Mouse (Mus musculus) midbrain, embryonic 11.5 days (tissue): ENCODE measurements around the gene Spats1. TPM values are rescaled to one million over a fixed set of nuclear protein-coding genes. Genes with fewer than 3 reads are reported as not detected.
A peak's percentile ranks its signal among the peaks of the same experiment; 100 is the strongest.
"Not testable (repeated sequence)": the region's sequence is repeated elsewhere in the genome, so short reads cannot be mapped to it uniquely, and the experiment has no call there.

Experiments
- ATAC-seq: fragments of 200-750 bp; cut with Nextera tagmentation; 2 replicates; pipeline ENCODE4 v1.8.0; 2017; ENCODE audit warnings: moderate TSS enrichment, moderate library complexity; ENCODE audit not compliant: low FRiP score
- DNase-seq: peaks from one replicate; pipeline ENCODE4 v3.0.0; 2015; ENCODE audit warnings: low spot score; ENCODE audit errors: missing footprints
- H3K27ac ChIP-seq: fragments of 300-500 bp; sonication (generic); 2 replicates; pipeline ENCODE4 v1.5.1; 2014; ENCODE audit warnings: low read depth, low read length
- H3K27me3 ChIP-seq: fragments of 300-500 bp; sonication (generic); 2 replicates; pipeline ENCODE4 v1.6.1; 2014; ENCODE audit warnings: mild to moderate bottlenecking, low read length, moderate library complexity, mixed read lengths; ENCODE audit not compliant: control insufficient read depth, insufficient read depth
- H3K36me3 ChIP-seq: fragments of 300-500 bp; sonication (generic); 2 replicates; pipeline ENCODE4 v1.6.1; 2014; ENCODE audit warnings: mild to moderate bottlenecking, low read length, moderate library complexity, mixed read lengths; ENCODE audit not compliant: control insufficient read depth, insufficient read depth
- H3K4me1 ChIP-seq: fragments of 300-500 bp; sonication (generic); 2 replicates; pipeline ENCODE4 v1.6.1; 2014; ENCODE audit warnings: low read length; ENCODE audit not compliant: control insufficient read depth, insufficient read depth
- H3K4me2 ChIP-seq: fragments of 300-500 bp; sonication (generic); 2 replicates; pipeline ENCODE4 v1.6.1; 2014; ENCODE audit warnings: mild to moderate bottlenecking, moderate library complexity
- H3K4me3 ChIP-seq: fragments of 300-500 bp; sonication (generic); 2 replicates; pipeline ENCODE4 v1.5.1; 2014; ENCODE audit warnings: low read depth, low read length
- H3K9ac ChIP-seq: fragments of 300-500 bp; sonication (generic); 2 replicates; pipeline ENCODE4 v1.6.1; 2014; ENCODE audit warnings: low read length
- H3K9me3 ChIP-seq: fragments of 300-500 bp; sonication (generic); 2 replicates; pipeline ENCODE4 v1.6.1; 2016; ENCODE audit warnings: low read length; ENCODE audit not compliant: control insufficient read depth
- WGBS: fragments of 180-500 bp; shearing (Covaris S2); extraction: QIAGEN DNeasy Blood & Tissue Kit; methylation state at CpG from one replicate; pipeline ENCODE4 v1.1.7; 2014; 5-methylcytosine and 5-hydroxymethylcytosine counted together
- polyA plus RNA-seq: library from polyadenylated mRNA; unstranded; fragments of >200 nt; fragmentation: Nextera tagmentation; extraction: Ambion mirVana; gene quantifications from 2 replicates; pipeline ENCODE4 v1.2.1, GENCODE M21; 2014

Gene Spats1
- polyA plus RNA-seq, 1 experiment from 2014 or later, result 0.46 TPM

DNA sequence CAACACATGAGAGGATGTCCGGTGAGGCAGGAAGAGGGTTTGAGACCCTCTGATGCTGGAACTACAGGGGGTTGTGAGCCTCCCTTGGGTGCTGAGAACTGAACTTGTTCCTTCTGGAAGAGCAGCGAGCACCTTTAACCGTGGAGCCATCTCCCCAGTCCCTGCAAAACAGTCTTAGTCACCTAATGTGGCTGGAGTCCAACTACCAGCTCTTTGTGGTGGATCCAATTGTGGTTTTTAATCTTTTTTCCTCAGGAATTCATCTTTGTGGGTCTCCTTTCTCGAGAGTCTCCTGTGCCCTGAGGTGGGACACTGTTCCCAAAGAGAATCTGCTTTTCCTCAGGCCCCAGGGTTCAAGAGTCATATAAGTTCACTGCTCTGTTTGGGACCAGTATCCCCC lies 29.3 kb downstream of the Spats1 start:
- DNase-seq (no peak), ATAC-seq (no peak)
- H3K27ac ChIP-seq, result no peak overlapping the region
- no peaks in the 10 kb centered on the region for H3K27me3 ChIP-seq
- no peak overlapping the region for H3K4me3 ChIP-seq
- no peak overlapping the region for H3K9ac ChIP-seq
- WGBS, result 89% methylated on average over 4 of the region's 4 CpGs
- H3K4me2 ChIP-seq, result no peak overlapping the region
- no peaks in the 10 kb centered on the region for H3K4me1 ChIP-seq
- H3K36me3 ChIP-seq, result 0 out of 2 replicates have a peak, but pooled peaks cover 2% of the 10 kb centered on the region
- no peaks in the 10 kb centered on the region for H3K9me3 ChIP-seq

DNA sequence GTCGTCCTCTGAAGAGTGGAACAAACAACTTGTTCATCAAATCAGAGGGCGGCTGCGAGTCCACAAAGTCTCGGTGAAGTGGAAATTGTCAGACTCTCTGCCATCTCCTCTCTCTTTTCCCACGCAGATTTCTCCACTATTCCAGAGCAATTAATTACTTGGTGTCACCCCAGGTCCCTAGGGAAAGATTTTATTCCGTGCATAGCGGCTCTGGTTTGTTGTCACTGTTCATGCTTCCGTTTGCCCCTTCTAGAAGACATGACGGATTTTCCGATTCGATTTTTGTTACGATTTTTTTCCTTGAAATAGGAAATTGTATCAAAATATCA lies 41.0 kb downstream of the Spats1 start:
- Histone ChIP-seq H3K4me3 (peak overlapping the region; percentile 89), H3K4me1 (peaks cover 20% of the 10 kb centered on the region), H3K9ac (peak overlapping the region; percentile 87), H3K27me3 (no peaks in the 10 kb centered on the region), H3K27ac (no peak overlapping the region), H3K4me2 (peak overlapping the region; percentile 86), H3K36me3 (no peaks in the 10 kb centered on the region), H3K9me3 (no peaks in the 10 kb centered on the region)
- DNase-seq (no peak), ATAC-seq (no peak)
- 11% methylated on average over 12 of the region's 12 CpGs for WGBS

DNA sequence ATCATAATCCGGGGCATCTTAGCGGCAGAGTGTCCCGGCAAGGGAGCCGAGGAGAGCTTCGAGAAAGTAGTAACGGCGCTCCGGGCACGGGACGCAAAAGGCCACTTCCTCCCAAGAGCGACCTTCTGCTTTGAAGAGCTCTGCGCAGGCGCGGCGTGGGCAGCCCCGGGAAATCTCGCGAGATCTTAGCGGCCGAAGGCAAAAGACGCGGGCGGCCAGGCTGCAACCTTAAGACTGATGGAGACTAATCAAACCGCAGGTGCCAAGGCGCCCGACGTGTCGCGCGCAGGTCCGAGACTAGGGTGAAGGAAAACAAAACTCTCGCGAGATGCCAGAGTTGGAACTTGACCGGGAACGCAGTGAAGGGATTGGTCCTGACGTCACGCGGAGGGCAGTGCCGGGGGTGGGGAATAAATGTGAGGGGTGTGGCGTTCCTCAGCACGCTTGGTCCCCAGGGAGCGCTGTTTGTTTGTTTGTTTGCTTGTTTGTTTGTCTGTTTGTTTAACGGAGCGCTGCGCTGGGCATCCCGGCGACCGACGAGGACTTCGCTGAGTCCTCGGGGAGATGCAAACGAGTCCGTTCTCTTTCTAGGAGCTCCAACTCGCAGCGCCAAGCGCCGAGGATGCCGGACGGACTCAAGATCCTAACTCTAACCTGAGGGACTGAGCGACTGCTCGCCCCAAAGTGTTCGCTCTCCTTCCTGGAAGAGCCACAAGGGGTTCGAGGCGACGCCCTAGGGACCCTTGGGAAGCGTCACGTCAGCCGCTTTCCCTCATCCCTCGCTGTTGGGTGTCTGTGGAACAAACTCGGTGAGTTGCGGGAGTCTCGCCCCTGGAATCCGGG lies 41.6 kb downstream of the Spats1 start, which contains the start of gene Cdc5l:
TSS of gene Cdc5l (minus strand) at position 319 of the 843 bp plus-strand sequence.
- H3K27ac ChIP-seq, result peak within 1 kb of the TSS; percentile 92
- peak within 1 kb of the TSS; percentile 86 for H3K4me2 ChIP-seq
- H3K9ac ChIP-seq, result peak within 1 kb of the TSS; percentile 87
- no peaks in the 10 kb centered on the region for H3K27me3 ChIP-seq
- no peaks in the 10 kb centered on the region for H3K9me3 ChIP-seq
- ATAC-seq, result peak; percentile 97
- peaks cover 20% of the 10 kb centered on the region for H3K4me1 ChIP-seq
- H3K36me3 ChIP-seq, result no peaks in the 10 kb centered on the region
- DNase-seq, result peak; percentile 100
- peak within 1 kb of the TSS; percentile 89 for H3K4me3 ChIP-seq
- under 1% methylated on average over 73 of the region's 73 CpGs for WGBS

DNA sequence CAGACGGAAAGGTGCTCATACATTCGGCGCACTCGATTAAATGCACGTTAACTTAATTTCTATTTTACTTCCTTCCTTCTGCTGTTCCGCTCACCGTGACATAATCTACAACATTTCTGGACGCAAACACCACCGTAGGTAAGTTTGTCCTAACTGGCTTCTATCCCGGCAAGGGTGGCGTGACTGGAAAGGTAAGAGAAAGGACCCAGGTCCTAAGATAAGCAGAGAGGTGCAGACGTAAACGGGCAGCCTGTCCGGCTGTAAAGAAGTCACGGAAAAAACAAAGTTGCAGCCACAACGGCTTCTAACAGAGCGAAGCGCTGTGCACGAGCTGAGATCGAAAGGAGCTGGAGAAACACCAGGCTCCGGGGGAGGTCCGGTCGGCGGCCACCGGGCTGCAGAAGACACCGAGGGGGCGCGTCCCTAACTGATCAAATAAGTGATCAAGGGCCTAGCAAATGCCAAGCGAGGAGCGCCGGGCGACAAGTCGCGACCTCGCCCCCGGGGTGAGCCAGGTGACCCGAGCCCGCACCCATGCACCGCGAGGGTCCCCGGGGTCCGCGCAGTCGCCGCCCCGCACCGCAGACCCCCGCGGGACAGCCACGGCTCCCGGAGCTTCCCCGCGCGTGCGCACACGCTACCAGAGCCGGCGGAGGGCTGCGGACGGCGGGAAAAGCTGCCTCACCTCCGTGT lies 42.4 kb downstream of the Spats1 start:
- peak; percentile 84 for ATAC-seq
- peaks cover 20% of the 10 kb centered on the region for H3K4me1 ChIP-seq
- H3K9ac ChIP-seq, result peak overlapping the region; percentile 87
- H3K27ac ChIP-seq, result peak overlapping the region; percentile 92
- peak overlapping the region; percentile 89 for H3K4me3 ChIP-seq
- H3K4me2 ChIP-seq, result peak overlapping the region; percentile 86
- WGBS, result 1% methylated on average over 62 of the region's 62 CpGs
- no peaks in the 10 kb centered on the region for H3K27me3 ChIP-seq
- DNase-seq, result peak; percentile 92
- no peaks in the 10 kb centered on the region for H3K9me3 ChIP-seq
- H3K36me3 ChIP-seq, result no peaks in the 10 kb centered on the region

DNA sequence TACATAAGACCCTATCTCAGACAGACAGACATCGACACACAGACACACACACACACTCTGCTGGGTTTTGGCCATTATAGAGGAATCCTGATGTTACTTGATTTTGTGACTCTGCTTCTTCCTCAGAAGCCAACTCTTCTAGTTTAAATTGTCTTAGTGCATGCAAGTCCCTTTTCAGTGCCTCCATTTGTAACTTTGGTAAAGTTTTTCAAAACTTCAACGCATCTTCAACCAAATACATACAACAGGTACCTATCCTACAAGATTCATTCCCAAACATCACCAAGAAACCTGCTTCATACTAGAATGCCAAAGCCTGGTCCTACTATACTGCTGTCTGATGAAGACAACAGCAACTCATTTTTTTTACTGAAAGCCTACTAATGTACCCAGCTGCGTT lies 43.2 kb downstream of the Spats1 start:
- Histone ChIP-seq H3K27ac (no peak overlapping the region), H3K9me3 (no peaks in the 10 kb centered on the region), H3K4me1 (peaks cover 20% of the 10 kb centered on the region), H3K36me3 (peaks cover 5% of the 10 kb centered on the region; the same call in 1 of the 2 replicates), H3K4me2 (peak overlapping the region; percentile 86), H3K27me3 (no peaks in the 10 kb centered on the region), H3K9ac (peak overlapping the region; percentile 87), H3K4me3 (peak overlapping the region; percentile 89)
- DNase-seq (peak; percentile 86), ATAC-seq (no peak)
- 85% methylated on average over 3 of the region's 3 CpGs for WGBS

DNA sequence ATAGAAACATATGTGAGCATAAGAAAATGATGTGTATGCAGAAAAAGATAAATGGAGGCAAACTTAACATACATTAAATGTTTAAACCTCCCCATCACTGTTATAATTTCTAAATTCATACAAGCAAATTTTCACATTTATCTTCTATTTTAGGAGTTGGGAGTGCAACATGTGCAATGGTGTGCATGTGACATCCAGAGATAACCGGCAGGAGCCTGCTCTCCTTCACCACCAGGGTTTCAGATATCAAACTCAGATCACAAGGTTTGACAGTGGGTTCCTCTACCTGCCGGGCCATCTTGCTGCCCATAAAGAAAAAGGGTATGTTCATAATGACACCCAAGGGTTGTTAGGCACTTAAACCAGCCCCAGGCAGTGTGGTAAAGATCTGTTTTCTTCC lies 57.8 kb downstream of the Spats1 start:
- no peaks in the 10 kb centered on the region for H3K9me3 ChIP-seq
- no peak overlapping the region for H3K27ac ChIP-seq
- no peak overlapping the region for H3K9ac ChIP-seq
- peaks cover 9% of the 10 kb centered on the region; the same call in 1 of the 2 replicates for H3K36me3 ChIP-seq
- DNase-seq (no peak), ATAC-seq (no peak)
- no peaks in the 10 kb centered on the region for H3K27me3 ChIP-seq
- H3K4me2 ChIP-seq, result no peak overlapping the region
- WGBS, result 91% methylated on average over 2 of the region's 2 CpGs
- no peak overlapping the region for H3K4me3 ChIP-seq
- no peaks in the 10 kb centered on the region for H3K4me1 ChIP-seq

DNA sequence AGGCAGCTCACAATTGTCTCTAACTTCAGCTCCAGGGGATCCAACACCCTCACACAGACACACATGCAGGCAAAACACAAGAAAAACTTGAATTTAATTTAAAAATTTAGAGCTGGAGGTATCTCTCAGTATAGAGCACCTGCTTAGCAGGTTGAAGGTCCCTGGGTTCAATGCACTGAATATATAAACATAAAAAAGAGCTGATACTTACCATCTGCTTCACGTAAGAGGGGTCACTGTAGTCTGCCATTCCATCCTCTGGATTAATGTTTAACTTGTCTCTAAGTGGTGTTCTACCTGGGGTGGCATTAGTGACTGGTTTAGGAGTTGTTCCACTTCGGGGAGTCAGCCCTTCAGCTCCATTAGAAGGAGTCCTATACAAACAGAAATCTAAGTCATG lies 63.6 kb downstream of the Spats1 start:
- H3K4me2 ChIP-seq, H3K9me3 ChIP-seq, H3K27ac ChIP-seq, H3K4me3 ChIP-seq, DNase-seq, H3K27me3 ChIP-seq, ATAC-seq, H3K9ac ChIP-seq, H3K4me1 ChIP-seq: not testable (repeated sequence)
- peaks cover 32% of the 10 kb centered on the region for H3K36me3 ChIP-seq
- 90% methylated on average over 2 of the region's 2 CpGs for WGBS

DNA sequence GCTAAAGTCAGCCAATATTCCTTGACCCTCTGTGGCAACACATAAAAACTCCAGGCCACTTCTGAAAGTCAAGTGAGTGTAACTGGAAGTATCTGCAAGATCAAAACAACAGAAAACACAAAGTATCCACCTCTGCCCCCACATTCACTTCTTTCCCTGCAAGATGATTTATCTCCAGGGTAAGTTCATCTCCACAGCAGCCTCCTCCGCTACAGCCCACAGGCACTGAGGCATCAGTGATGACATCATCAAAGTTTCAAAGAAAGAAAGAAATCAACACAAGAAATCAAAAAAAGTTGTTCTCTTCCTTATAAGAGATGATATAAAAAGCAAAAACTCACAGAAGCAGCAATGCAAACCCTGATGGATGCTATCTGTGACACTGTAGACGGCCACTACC lies 66.5 kb downstream of the Spats1 start:
- Histone ChIP-seq H3K27me3 (no peaks in the 10 kb centered on the region), H3K9me3 (no peaks in the 10 kb centered on the region), H3K4me3 (no peak overlapping the region), H3K27ac (no peak overlapping the region), H3K36me3 (peaks cover 26% of the 10 kb centered on the region), H3K4me1 (no peaks in the 10 kb centered on the region), H3K9ac (no peak overlapping the region), H3K4me2 (no peak overlapping the region)
- no peak for DNase-seq
- no peak for ATAC-seq
- WGBS, result 92% methylated on average over 2 of the region's 2 CpGs

DNA sequence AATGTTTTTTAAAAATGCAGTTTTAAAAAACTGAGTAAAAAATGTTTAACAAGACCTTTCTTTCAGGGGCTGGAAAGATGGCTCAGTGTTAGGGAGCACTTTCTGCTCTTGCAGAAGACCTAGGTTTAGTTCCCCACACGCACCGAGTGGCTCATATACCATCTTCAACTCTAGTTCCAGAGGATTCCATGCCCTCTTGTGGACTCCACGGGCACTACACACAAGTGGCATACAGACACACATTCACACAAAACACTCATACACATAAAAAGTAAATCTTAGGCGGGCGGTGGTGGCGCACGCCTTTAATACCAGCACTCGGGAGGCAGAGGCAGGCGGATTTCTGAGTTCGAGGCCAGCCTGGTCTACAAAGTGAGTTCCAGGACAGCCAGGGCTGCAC lies 68.9 kb downstream of the Spats1 start:
- DNase-seq, result no peak
- H3K36me3 ChIP-seq, result peaks cover 22% of the 10 kb centered on the region
- 94% methylated on average over 10 of the region's 10 CpGs for WGBS
- no peaks in the 10 kb centered on the region for H3K4me1 ChIP-seq
- no peak overlapping the region for H3K4me3 ChIP-seq
- no peak overlapping the region for H3K4me2 ChIP-seq
- H3K27ac ChIP-seq, result no peak overlapping the region
- no peaks in the 10 kb centered on the region for H3K9me3 ChIP-seq
- H3K9ac ChIP-seq, result no peak overlapping the region
- no peak for ATAC-seq
- no peaks in the 10 kb centered on the region for H3K27me3 ChIP-seq
